Mouse (Mus musculus) ES-Bruce4 (cell line): Measurements from ENCODE around the gene Arid2.
A peak's percentile ranks its signal among the peaks of the same experiment; 100 is the strongest.

Source experiments
- CTCF ChIP-seq: IDR thresholded peaks from one replicate; pipeline ENCODE4 v1.8.1; 2011; ENCODE audit warnings: low read depth, low read length
- EP300 ChIP-seq: IDR thresholded peaks from 2 replicates; pipeline ENCODE4 v1.6.1; 2011; ENCODE audit warnings: low read depth, low read length; ENCODE audit not compliant: insufficient read depth
- POLR2A ChIP-seq: IDR thresholded peaks from one replicate; pipeline ENCODE4 v1.8.1; 2011; ENCODE audit warnings: low read length; ENCODE audit not compliant: insufficient read depth

DNA sequence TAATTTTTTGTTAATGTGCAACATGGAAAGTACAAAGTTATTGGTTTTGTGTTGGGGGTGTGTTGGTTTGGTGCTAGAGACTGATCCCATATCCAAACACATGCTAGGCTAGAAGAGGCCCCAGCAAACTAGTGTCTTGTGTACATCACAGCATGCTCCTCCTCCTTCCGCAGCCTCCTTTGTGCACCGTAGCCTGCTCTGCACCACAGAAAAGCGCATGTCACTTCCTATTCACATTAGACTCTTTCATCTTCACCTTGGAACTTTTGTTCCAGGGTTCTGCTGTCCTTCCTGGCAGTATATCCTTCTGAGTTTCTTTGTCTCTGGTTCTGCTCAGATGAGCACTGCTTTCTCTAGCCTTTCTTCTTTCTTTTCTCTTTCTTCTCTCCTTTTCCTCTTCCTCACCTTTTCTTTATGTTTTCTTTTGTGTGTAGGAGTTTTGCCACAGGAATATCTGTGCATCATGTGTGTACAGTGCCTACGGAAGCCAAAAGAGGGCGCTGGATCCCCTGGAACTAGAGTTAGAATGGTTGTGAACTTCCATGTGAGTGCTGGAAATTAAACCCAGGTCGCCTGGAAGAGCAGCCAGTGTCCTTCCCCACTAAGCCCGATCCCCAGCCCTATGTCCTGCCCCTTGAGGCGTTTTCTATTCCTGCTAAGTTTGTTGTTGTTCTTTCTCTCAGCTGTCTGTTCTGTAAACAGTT is 109.5 kb downstream of the Arid2 start:
- no peak for TF ChIP-seq POLR2A
- peak; percentile 8 for TF ChIP-seq CTCF
- TF ChIP-seq EP300: no peak
